Mouse (Mus musculus): Measurements from ENCODE around the gene Tbl1xr1.

Tbl1xr1 gene

DNA sequence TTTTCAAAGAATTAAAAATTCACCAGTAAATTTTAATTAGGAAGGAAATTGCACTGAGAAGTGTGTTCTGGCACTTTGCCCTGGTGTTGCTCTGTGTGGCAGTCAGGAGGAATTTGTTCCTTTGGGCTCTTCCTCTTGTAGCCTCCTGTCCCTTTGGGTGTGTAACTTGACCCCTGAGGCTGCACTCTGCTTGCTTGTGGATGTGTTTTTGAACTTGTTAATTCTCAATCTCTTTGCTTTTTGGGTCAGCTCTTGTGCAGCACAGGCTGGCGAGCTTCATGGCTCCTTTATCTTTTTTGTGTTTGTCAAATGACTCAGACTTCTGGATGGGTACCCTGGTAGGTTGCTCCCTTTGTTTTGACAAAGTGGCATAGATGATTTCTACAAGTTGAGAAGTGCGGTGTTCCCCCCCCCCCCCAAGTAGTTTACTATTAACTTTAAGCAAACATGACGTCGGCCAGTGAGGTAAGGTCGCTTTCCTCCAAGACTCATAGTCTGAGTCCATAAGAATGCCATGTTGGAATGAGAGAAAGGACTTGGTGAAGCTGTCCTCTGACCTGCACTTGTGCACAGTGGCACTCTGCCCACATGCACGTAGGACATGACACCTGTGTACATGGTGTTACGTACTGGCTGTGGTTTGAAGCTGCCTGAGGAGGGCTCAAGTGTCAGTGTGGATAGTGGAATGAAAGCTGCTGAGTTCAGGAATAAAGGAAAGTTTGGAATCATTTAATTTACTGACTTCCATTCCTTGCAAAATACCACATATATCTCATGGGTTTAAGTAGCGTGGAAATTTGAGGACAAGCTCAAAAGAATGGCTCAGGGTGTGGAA lies 14.2 kb downstream of the Tbl1xr1 start:
- no peak for DNase-seq (ENCODE audit: low spot score)

DNA sequence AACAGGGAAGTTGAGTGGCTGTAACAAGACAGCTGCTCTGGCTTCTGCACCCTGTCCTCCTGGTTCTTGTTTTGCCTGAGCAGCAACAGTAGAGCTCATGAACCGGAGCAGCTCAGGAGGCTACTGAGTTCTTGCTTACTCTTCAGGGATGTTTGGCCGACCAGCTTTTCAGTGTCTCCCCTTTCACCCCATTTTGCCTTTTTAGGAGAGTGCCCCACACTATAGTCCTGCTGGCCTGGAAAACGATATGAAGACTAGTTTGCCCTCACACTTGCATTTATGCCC lies 14.8 kb downstream of the Tbl1xr1 start:
- no peak for DNase-seq (ENCODE audit: low spot score)

- no peak for DNase-seq (ENCODE audit: low spot score)
Observed at GRCm38 (mm10) chr3:22091681-22092080, 15.2 kb downstream of the Tbl1xr1 start.

- DNase-seq (ENCODE audit: low spot score) = no peak
Observed at GRCm38 (mm10) chr3:22092784-22093183, 16.3 kb downstream of the Tbl1xr1 start.

- no peak for DNase-seq (ENCODE audit: low spot score)
Observed at GRCm38 (mm10) chr3:22103986-22104515, 27.6 kb downstream of the Tbl1xr1 start.

DNA sequence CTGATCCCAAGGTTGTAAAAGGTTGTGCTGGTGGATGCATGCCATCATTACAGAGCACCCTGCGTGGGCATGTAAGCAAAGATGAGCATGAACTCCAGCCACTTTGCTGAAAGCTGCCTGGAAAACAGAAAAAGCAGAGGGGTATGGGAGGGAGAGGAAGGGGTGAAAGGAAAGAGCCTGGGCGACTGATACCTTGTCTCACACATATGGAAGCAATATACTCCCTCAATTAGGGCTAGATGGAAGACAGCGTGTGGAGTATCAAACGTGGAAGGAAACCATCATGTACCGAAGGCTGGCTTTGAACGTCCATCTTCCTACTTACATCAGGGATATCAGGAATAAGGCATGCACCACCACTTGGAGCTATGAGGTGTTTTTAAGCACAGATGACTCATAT lies 29.0 kb downstream of the Tbl1xr1 start:
- DNase-seq (ENCODE audit: low spot score) = no peak

GRCm38 (mm10) chr3:22108013-22108412 lies 31.6 kb downstream of the Tbl1xr1 start:
- no peak for DNase-seq (ENCODE audit: low spot score)

DNA sequence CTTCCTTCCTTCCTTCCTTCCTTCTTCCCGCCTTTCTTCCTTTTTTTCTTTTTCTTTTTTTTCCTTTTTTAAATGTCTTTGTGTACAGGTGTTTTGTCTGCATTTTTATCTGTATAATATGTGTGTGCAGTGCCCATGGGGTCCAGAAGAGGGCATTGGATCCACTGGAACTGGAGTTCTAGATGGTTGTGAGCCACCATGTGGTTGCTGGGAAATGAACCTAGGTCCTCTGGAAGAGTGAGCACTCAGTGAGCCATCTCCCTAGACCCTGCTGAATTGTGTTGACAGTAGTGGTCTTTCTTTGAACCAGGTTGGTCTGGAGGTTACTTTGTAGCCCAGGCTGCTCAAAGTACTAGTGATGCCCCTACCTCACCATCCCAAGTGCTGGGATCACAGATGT lies 33.2 kb downstream of the Tbl1xr1 start:
- DNase-seq (ENCODE audit: low spot score) = no peak

GRCm38 (mm10) chr3:22113773-22114172 lies 37.3 kb downstream of the Tbl1xr1 start:
- DNase-seq (ENCODE audit: low spot score) = no peak

GRCm38 (mm10) chr3:22115221-22115620 lies 38.8 kb downstream of the Tbl1xr1 start:
- DNase-seq (ENCODE audit: low spot score) = no peak

- no peak for DNase-seq (ENCODE audit: low spot score)
Observed at GRCm38 (mm10) chr3:22115678-22116077, 39.2 kb downstream of the Tbl1xr1 start.

GRCm38 (mm10) chr3:22116188-22116587 lies 39.7 kb downstream of the Tbl1xr1 start:
- DNase-seq (ENCODE audit: low spot score) = no peak

DNA sequence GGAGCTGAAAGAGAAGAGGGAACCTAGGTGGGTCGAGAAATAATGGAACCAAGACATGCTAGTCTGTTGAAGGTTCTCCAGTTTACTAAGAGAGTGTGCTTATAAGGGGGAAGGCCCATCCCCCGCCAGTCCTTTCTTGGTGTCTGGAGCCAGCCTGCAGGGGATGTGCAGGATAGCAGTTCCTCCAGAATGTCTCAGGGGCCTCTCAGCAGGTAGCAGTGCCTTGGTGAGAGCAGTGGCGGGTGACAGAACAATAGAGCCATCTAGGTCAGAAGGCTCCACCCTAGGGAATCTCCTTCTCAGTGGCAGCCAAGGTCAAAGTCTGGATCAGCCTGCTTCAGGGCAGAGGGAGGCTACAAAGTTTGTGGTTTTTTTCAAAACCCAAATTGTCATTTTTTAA lies 45.3 kb downstream of the Tbl1xr1 start:
- DNase-seq (ENCODE audit: low spot score) = no peak

DNA sequence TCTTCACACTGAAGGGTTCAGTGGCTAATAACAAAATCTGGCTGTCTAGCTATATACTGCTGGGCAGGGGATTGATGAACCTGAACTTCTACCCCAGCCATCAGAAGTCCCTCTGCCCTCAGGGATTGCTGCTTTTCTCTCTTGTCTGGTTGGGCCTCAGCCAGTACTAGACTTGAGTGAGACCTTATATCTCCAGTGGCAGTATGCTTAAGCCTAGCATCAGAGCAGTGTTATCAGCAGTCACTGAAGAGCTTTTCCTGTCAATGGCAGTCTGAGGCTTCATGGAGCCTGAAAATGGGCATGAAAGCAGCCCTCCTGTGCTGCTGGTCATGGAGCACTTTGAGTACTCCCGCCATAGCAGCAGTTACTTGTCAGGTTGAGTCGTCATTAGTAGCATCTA lies 46.7 kb downstream of the Tbl1xr1 start:
- no peak for DNase-seq (ENCODE audit: low spot score)

DNA sequence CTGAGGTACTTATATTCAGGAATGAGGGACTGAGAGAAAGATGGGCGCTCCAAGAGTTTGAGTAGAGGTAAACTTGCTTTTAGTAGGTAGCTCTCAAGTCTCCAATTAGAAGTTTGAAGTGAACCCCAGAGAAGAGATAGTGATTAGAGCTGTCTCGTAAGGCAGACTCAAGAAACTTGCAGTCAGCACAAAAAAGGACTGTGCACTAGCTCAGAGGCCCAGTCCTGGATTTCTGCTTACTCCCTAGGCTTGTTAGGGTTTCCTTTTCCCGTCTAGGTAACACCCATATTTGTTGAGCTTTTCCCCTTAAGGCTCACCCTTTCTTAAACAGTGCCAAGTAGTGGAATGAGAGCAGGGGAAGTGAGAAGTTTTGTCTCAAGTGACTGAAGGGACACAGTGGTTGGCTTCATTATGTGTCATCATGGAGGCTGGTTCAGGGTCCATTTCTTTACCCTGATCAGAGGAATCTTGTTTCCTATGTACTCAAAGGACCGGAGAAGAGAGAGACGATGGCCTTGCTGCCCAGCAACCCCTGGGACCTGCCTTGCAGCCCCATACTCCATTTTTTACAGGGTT lies 49.9 kb downstream of the Tbl1xr1 start:
- DNase-seq (ENCODE audit: low spot score) = no peak

DNA sequence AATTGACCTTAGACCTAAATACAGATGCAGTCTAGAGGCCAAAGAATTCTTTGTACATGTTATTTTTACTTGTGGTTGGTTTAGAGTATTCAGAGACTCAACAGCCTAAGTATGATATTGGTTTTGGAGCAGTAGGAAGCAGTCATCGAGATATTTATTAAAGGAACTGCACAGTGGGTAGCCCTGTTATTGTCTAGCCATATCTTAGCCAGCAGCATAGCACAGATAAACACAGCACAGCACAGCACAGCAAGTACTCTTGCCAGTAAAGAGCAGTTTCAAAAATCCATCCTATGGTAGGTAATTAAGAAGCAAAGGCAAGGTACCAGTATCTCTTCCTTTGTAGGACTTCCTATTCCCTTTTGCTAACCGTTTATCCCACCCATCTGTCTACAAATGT lies 54.8 kb downstream of the Tbl1xr1 start:
- DNase-seq (ENCODE audit: low spot score) = no peak

- no peak for DNase-seq (ENCODE audit: low spot score)
Observed at GRCm38 (mm10) chr3:22133626-22134025, 57.2 kb downstream of the Tbl1xr1 start.

DNA sequence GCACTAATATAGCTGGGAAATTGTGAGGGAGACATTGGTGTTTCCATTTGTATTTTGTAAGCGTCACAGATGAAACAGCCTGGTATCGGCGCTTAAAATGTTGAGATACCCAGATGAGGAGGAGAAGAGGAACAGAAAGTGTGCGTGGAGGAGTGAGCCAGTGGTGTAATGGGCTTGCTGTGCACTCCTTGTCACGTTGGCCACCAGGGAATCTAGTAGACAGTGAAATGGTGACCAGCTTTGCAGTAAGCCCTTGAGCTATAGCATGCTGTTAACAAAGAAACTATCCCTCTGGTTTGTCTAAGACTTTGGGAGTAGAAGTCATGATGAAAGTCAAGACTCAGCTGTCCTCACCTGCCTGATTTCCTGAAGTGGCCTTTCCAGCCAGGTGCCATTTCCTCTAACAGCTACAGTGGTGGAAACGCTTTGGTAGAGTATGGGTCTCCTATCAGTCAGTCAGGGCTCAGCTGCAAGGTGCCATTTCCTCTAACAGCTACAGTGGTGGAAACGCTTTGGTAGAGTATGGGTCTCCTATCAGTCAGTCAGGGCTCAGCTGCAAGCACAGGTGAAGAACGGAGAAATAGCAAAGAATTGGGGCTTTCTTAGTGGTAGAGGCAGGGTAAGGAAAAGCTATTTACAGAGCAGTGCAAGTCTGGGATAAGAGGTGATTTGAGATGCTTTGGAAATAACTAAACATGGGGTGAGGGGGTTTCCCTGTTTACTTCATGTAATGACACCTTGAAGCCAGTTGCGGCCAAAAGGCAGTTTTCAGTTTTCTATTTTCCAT lies 61.5 kb downstream of the Tbl1xr1 start:
- DNase-seq (ENCODE audit: low spot score) = no peak

DNA sequence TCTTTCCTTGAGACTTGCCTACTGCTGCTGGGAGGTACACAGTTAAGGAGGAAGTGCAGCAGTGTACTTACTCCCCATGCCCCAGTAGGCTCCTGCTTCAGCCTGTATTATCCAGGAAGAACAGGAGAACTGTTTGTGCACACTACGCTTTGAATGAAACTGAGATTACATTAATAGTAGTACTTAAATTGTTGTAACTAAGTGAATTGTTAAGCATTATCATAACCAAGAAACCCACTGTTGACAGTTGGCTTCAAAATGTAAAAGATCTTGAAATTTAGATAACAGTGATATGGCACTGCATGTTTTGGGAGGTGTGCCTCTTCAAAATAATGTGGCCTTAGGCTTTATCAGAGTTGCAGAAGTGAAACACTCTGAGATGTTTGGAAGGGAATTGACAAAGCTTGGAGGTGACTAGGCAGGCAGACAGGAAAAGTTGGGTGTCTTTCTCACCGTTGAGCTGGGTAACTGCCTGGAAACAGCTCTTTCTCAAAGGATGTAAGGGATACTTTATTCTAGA lies 62.2 kb downstream of the Tbl1xr1 start:
- no peak for DNase-seq (ENCODE audit: low spot score)

GRCm38 (mm10) chr3:22140111-22140658 lies 63.7 kb downstream of the Tbl1xr1 start:
- DNase-seq (ENCODE audit: low spot score) = no peak

DNA sequence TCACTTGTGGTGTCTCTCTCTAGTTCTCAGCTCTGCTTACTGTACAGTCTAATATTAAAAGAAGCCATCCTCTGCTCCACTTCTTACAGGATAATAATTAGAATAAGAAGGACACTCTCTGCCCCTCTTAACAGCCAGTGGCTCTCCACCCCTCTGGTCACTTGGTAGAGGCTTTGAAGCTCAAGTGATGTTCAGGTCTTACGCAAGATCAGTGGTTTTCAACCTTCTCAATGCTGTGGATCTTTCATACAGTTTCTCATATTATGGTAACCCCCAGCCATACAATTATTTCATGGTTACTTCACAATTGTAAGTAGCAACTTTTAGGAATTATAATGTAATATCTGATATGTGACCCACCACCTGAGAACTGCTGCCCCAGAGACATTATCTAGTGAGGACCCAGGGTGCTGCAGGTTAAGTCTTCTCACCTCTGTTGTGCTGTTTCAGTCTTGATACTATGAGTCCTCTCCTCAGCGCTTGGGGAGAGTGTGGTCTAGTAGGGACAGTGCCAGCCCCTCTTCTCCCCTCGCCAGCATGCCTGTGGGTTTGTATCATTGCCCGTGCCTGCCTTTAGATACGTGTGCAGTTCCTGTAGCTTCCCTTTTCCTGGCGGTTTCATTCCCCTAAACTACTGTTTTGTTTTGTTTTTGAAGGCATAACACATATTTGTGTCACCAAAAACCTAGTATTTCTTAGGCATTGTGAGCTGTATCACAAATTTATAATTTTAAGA lies 65.7 kb downstream of the Tbl1xr1 start:
- no peak for DNase-seq (ENCODE audit: low spot score)

Data from left cerebral cortex, adult 11 months (tissue).